Mouse (Mus musculus) left cerebral cortex, adult 6 months (tissue): ENCODE data around the gene Gsg1l. TPM values are rescaled to one million over a fixed set of nuclear protein-coding genes. Genes with fewer than 3 reads are reported as not detected.

Source experiments
- long read RNA-seq, 2 experiments: library from polyadenylated mRNA; unstranded; transcript quantifications; one replicate each; pipeline ENCODE4 v2.0.0; 2019 to 2020
- polyA plus RNA-seq: library from polyadenylated mRNA; unstranded; fragments of <200 nt; fragmentation: Nextera tagmentation; gene quantifications from 2 replicates; pipeline ENCODE4 v1.2.3, GENCODE M21; 2021

The Gsg1l gene
- 12.0 and 36.9 TPM in 2 replicates for polyA plus RNA-seq
- long read RNA-seq, experiment 1, transcript Gsg1l-201 (7 exons, 3,923 nt) = major isoform, 67 of 105 reads
- long read RNA-seq, experiment 1, partial matches to known transcripts = 5 of 105 reads
- long read RNA-seq, experiment 1, other reads (novel, unspliced or antisense) = 33 of 105 reads
- long read RNA-seq, experiment 2, partial matches to known transcripts = 1 of 15 reads
- long read RNA-seq, experiment 2, other reads (novel, unspliced or antisense) = 12 of 15 reads

GRCm38 (mm10) chr7:126082286-126082741 is at the start of gene Gsg1l:
Gsg1l (minus strand) TSS chr7:126082411.

Other genes starting within 250 kb of the Gsg1l start
- 27.3 and 35.7 TPM in 2 replicates for gene Xpo6, start 118.1 kb upstream of the Gsg1l start, polyA plus RNA-seq
- 4.2 and 12.0 TPM in 2 replicates for gene Sbk1, start 190.2 kb upstream of the Gsg1l start, polyA plus RNA-seq